32 mouse cellular contexts compared by ENCODE assay signal in the genomic region with DNA sequence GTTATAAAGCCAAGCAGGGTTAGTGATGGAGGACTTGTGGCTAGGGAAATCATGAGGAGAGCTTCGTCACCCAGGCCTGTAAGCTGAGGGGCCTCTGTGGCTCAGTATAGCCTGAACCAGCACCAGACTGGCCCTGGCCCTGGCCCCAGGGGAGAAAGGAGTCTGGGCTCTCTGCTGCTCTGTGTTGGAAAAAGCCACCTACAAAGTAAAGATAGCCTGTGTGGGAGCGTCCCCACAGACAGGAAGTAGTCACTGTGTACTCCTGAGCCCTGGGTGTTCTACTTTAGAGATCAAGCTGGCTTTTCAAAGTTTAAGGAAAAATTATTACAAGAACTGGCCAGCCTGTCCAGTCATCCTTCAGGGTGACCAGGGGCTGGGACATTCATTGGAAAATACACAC.
"Had no signal": no experiment of that assay in that cellular context is flagged by ENCODE, and none has a peak within 500 bp of the region (broad histone marks: within the 10 kb centered on the region; RNA-seq: fewer than 3 reads in every experiment).

No protein-coding gene starts in this region.

- H3K36me3 ChIP-seq: heart, embryonic 10.5 days; heart, embryonic 12.5 days; heart, embryonic 13.5 days; heart, embryonic 15.5 days; hindbrain, embryonic 10.5 days; hindbrain, embryonic 12.5 days; hindbrain, embryonic 13.5 days; hindbrain, embryonic 15.5 days; intestine, embryonic 15.5 days; kidney, embryonic 15.5 days had no signal

- H3K27me3 ChIP-seq: heart, embryonic 12.5 days; heart, embryonic 13.5 days; heart, embryonic 15.5 days; hindbrain, embryonic 12.5 days; hindbrain, embryonic 13.5 days; hindbrain, embryonic 15.5 days; intestine, embryonic 15.5 days; kidney, embryonic 15.5 days had no signal

- ATAC-seq: hindbrain, embryonic 16.5 days; hindbrain, postnatal 0 days; inflammation-experienced regulatory T-cells, adult 6 months; intestine, embryonic 15.5 days; intestine, embryonic 16.5 days had no signal

- H3K27ac ChIP-seq: heart, embryonic 10.5 days; heart, embryonic 13.5 days; heart, embryonic 15.5 days; hindbrain, embryonic 10.5 days; hindbrain, embryonic 12.5 days; hindbrain, embryonic 13.5 days; hindbrain, embryonic 14.5 days; hindbrain, embryonic 15.5 days; hindbrain, postnatal 0 days; intestine, embryonic 15.5 days; kidney, embryonic 15.5 days; kidney, postnatal 0 days; layer of hippocampus, adult 2 months had no signal

- DNase-seq: heart, postnatal 10 days; heart, postnatal 14 days; heart, postnatal 36 days; heart, postnatal 4 days; kidney, adult 11 months; kidney, adult 18-20 months; kidney, adult 2 months; kidney, adult 8-10 months; kidney, adult 9 months; kidney, postnatal 10 days; kidney, postnatal 14 days; kidney, postnatal 36 days; kidney, postnatal 4 days; layer of hippocampus, adult 9-11 months; layer of hippocampus, postnatal 36 days had no signal

- H3K9me3 ChIP-seq: heart, embryonic 10.5 days; heart, embryonic 13.5 days; heart, embryonic 15.5 days; hindbrain, embryonic 10.5 days; hindbrain, embryonic 12.5 days; hindbrain, embryonic 15.5 days; intestine, embryonic 15.5 days; kidney, embryonic 15.5 days had no signal

- H3K4me3 ChIP-seq: heart, embryonic 10.5 days; heart, embryonic 12.5 days; heart, embryonic 13.5 days; heart, embryonic 15.5 days; hindbrain, embryonic 10.5 days; hindbrain, embryonic 12.5 days; hindbrain, embryonic 13.5 days; hindbrain, embryonic 15.5 days; intestine, embryonic 15.5 days; kidney, embryonic 15.5 days; layer of hippocampus, adult 2 months had no signal

- H3K4me1 ChIP-seq: heart, embryonic 13.5 days; heart, embryonic 15.5 days; hindbrain, embryonic 10.5 days; hindbrain, embryonic 12.5 days; hindbrain, embryonic 13.5 days; hindbrain, embryonic 15.5 days; intestine, embryonic 15.5 days; kidney, embryonic 15.5 days had no signal
